Mouse (Mus musculus): ENCODE data around the gene Psmg4. TPM values are rescaled to one million over a fixed set of nuclear protein-coding genes. Genes with fewer than 3 reads are reported as not detected.

Gene Psmg4
- polyA plus RNA-seq, 1 experiment from 2014 or later, result 106 TPM

GRCm38 (mm10) chr13:34148767-34149392 lies 13.9 kb upstream of the Psmg4 start:
- H3K4me1 ChIP-seq (replicated peaks), result peaks cover 25% of the 10 kb centered on the region
- no peaks in the 10 kb centered on the region for H3K36me3 ChIP-seq
- H3K27ac ChIP-seq, result peak overlapping the region; percentile 80
- peak overlapping the region; percentile 65 for H3K4me2 ChIP-seq
- 6% methylated on average over 23 of the region's 23 CpGs for WGBS
- 0 out of 2 replicates have a peak, but pooled peaks cover 5% of the 10 kb centered on the region for H3K27me3 ChIP-seq
- ATAC-seq (ENCODE audit: insufficient number of reproducible peaks, insufficient read depth, low FRiP score, low TSS enrichment, low read depth), result peak; percentile 74; the same call in 1 of the 2 replicates
- no peaks in the 10 kb centered on the region for H3K9me3 ChIP-seq
- peak overlapping the region; percentile 43 for H3K4me3 ChIP-seq (replicated peaks)
- peak overlapping the region; percentile 57 for H3K9ac ChIP-seq (replicated peaks)

GRCm38 (mm10) chr13:34149463-34150176 lies 13.1 kb upstream of the Psmg4 start:
- Histone ChIP-seq H3K4me3 (replicated peaks) (peak overlapping the region; percentile 43), H3K4me2 (peak overlapping the region; percentile 65), H3K36me3 (no peaks in the 10 kb centered on the region), H3K9ac (replicated peaks) (no peak overlapping the region), H3K27ac (peak overlapping the region; percentile 80), H3K4me1 (replicated peaks) (peaks cover 25% of the 10 kb centered on the region), H3K9me3 (no peaks in the 10 kb centered on the region), H3K27me3 (0 out of 2 replicates have a peak, but pooled peaks cover 5% of the 10 kb centered on the region)
- ATAC-seq (ENCODE audit: insufficient number of reproducible peaks, insufficient read depth, low FRiP score, low TSS enrichment, low read depth), result no peak
- 54% methylated on average over 5 of the region's 5 CpGs for WGBS

- Histone ChIP-seq H3K9ac (replicated peaks) (no peak overlapping the region; the same call in 1 of the 2 replicates), H3K9me3 (no peaks in the 10 kb centered on the region), H3K4me2 (peak overlapping the region; percentile 65), H3K27ac (peak overlapping the region; percentile 45; the same call in 1 of the 2 replicates), H3K4me3 (replicated peaks) (peak overlapping the region; percentile 16; the same call in 1 of the 2 replicates), H3K27me3 (0 out of 2 replicates have a peak, but pooled peaks cover 5% of the 10 kb centered on the region), H3K4me1 (replicated peaks) (peaks cover 25% of the 10 kb centered on the region), H3K36me3 (no peaks in the 10 kb centered on the region)
- no peak for ATAC-seq (ENCODE audit: insufficient number of reproducible peaks, insufficient read depth, low FRiP score, low TSS enrichment, low read depth)
- 12% methylated on average over 19 of the region's 19 CpGs for WGBS
Observed at GRCm38 (mm10) chr13:34150271-34151027, 12.3 kb upstream of the Psmg4 start.

- 96% methylated on average over 1 of the region's 1 CpGs for WGBS
- Histone ChIP-seq H3K4me2 (no peak overlapping the region), H3K4me3 (replicated peaks) (no peak overlapping the region), H3K9me3 (no peaks in the 10 kb centered on the region), H3K36me3 (no peaks in the 10 kb centered on the region), H3K27ac (no peak overlapping the region), H3K27me3 (0 out of 2 replicates have a peak, but pooled peaks cover 5% of the 10 kb centered on the region), H3K4me1 (replicated peaks) (peaks cover 28% of the 10 kb centered on the region), H3K9ac (replicated peaks) (no peak overlapping the region)
- ATAC-seq (ENCODE audit: insufficient number of reproducible peaks, insufficient read depth, low FRiP score, low TSS enrichment, low read depth), result no peak
Observed at GRCm38 (mm10) chr13:34151425-34151824, 11.3 kb upstream of the Psmg4 start.

- no peak for ATAC-seq (ENCODE audit: insufficient number of reproducible peaks, insufficient read depth, low FRiP score, low TSS enrichment, low read depth)
- H3K4me1 ChIP-seq (replicated peaks), result peaks cover 30% of the 10 kb centered on the region
Observed at GRCm38 (mm10) chr13:34152695-34153094, 10.1 kb upstream of the Psmg4 start.

GRCm38 (mm10) chr13:34153254-34154011 lies 9.3 kb upstream of the Psmg4 start:
- Histone ChIP-seq H3K9ac (replicated peaks) (no peak overlapping the region), H3K27me3 (0 out of 2 replicates have a peak, but pooled peaks cover 5% of the 10 kb centered on the region), H3K9me3 (no peaks in the 10 kb centered on the region), H3K4me1 (replicated peaks) (peaks cover 26% of the 10 kb centered on the region), H3K36me3 (no peaks in the 10 kb centered on the region), H3K4me2 (no peak overlapping the region), H3K4me3 (replicated peaks) (no peak overlapping the region), H3K27ac (no peak overlapping the region)
- no peak for ATAC-seq (ENCODE audit: insufficient number of reproducible peaks, insufficient read depth, low FRiP score, low TSS enrichment, low read depth)
- WGBS, result 84% methylated on average over 4 of the region's 5 CpGs

More at GRCm38 (mm10) chr13:34152695-34153094, 10.1 kb upstream of the Psmg4 start:
- no peak overlapping the region for H3K27ac ChIP-seq
- WGBS, result 61% methylated on average over 7 of the region's 7 CpGs
- H3K36me3 ChIP-seq, result no peaks in the 10 kb centered on the region
- H3K4me2 ChIP-seq, result no peak overlapping the region
- H3K27me3 ChIP-seq, result 0 out of 2 replicates have a peak, but pooled peaks cover 5% of the 10 kb centered on the region
- H3K9ac ChIP-seq (replicated peaks), result no peak overlapping the region
- H3K4me3 ChIP-seq (replicated peaks), result no peak overlapping the region
- H3K9me3 ChIP-seq, result no peaks in the 10 kb centered on the region

GRCm38 (mm10) chr13:34154217-34154930 lies 8.4 kb upstream of the Psmg4 start:
- H3K27ac ChIP-seq, result 0 out of 2 replicates have a peak overlapping the region, but pooled peaks have one; percentile 35
- H3K27me3 ChIP-seq, result 0 out of 2 replicates have a peak, but pooled peaks cover 5% of the 10 kb centered on the region
- 58% methylated on average over 13 of the region's 13 CpGs for WGBS
- no peak overlapping the region for H3K9ac ChIP-seq (replicated peaks)
- ATAC-seq (ENCODE audit: insufficient number of reproducible peaks, insufficient read depth, low FRiP score, low TSS enrichment, low read depth), result no peak
- no peaks in the 10 kb centered on the region for H3K36me3 ChIP-seq
- peaks cover 19% of the 10 kb centered on the region for H3K4me1 ChIP-seq (replicated peaks)
- H3K4me2 ChIP-seq, result peak overlapping the region; percentile 4; the same call in 1 of the 2 replicates
- no peaks in the 10 kb centered on the region for H3K9me3 ChIP-seq
- 0 out of 2 replicates have a peak overlapping the region, but pooled peaks have one; percentile 7 for H3K4me3 ChIP-seq (replicated peaks)

GRCm38 (mm10) chr13:34154931-34155272 lies 7.9 kb upstream of the Psmg4 start:
- Histone ChIP-seq H3K27ac (no peak overlapping the region), H3K4me2 (peak overlapping the region; percentile 4; the same call in 1 of the 2 replicates), H3K4me3 (replicated peaks) (no peak overlapping the region), H3K27me3 (0 out of 2 replicates have a peak, but pooled peaks cover 4% of the 10 kb centered on the region), H3K36me3 (no peaks in the 10 kb centered on the region), H3K9ac (replicated peaks) (no peak overlapping the region), H3K9me3 (no peaks in the 10 kb centered on the region), H3K4me1 (replicated peaks) (peaks cover 14% of the 10 kb centered on the region)
- no peak for ATAC-seq (ENCODE audit: insufficient number of reproducible peaks, insufficient read depth, low FRiP score, low TSS enrichment, low read depth)
- 21% methylated on average over 3 of the region's 3 CpGs for WGBS

GRCm38 (mm10) chr13:34156133-34156839 lies 6.5 kb upstream of the Psmg4 start:
- Histone ChIP-seq H3K4me3 (replicated peaks) (no peak overlapping the region), H3K4me1 (replicated peaks) (peaks cover 6% of the 10 kb centered on the region), H3K27ac (peak overlapping the region; percentile 67), H3K4me2 (no peak overlapping the region), H3K36me3 (no peaks in the 10 kb centered on the region), H3K9me3 (no peaks in the 10 kb centered on the region), H3K9ac (replicated peaks) (no peak overlapping the region), H3K27me3 (no peaks in the 10 kb centered on the region)
- 0 out of 2 replicates have a peak, but pooled peaks have one; percentile 38 for ATAC-seq (ENCODE audit: insufficient number of reproducible peaks, insufficient read depth, low FRiP score, low TSS enrichment, low read depth)
- 62% methylated on average over 8 of the region's 8 CpGs for WGBS

All from limb, embryonic 12.5 days (tissue).